Mouse (Mus musculus) heart, embryonic 13.5 days (tissue): ENCODE results near the gene Cdk17. TPM values are rescaled to one million over a fixed set of nuclear protein-coding genes. Genes with fewer than 3 reads are reported as not detected.
A peak's percentile ranks its signal among the peaks of the same experiment; 100 is the strongest.

Source experiments
- ATAC-seq: fragments of 200-750 bp; cut with Nextera tagmentation; 2 replicates; pipeline ENCODE4 v1.8.0; 2017; ENCODE audit warnings: moderate TSS enrichment; ENCODE audit not compliant: insufficient number of reproducible peaks, low FRiP score, low TSS enrichment; ENCODE audit errors: extremely low read depth
- H3K27ac ChIP-seq: fragments of 300-500 bp; sonication (generic); replicated peaks from 2 replicates; pipeline ENCODE4 v1.5.1; 2015; ENCODE audit warnings: moderate library complexity, mild to moderate bottlenecking, inconsistent platforms
- H3K27me3 ChIP-seq: fragments of 300-500 bp; sonication (generic); replicated peaks from 2 replicates; pipeline ENCODE4 v1.6.1; 2015; ENCODE audit warnings: mild to moderate bottlenecking, inconsistent platforms
- H3K36me3 ChIP-seq: fragments of 300-500 bp; sonication (generic); 2 replicates; pipeline ENCODE4 v1.6.1; 2015; ENCODE audit warnings: mild to moderate bottlenecking, inconsistent platforms
- H3K4me1 ChIP-seq: fragments of 300-500 bp; sonication (generic); 2 replicates; pipeline ENCODE4 v1.6.1; 2015; ENCODE audit warnings: inconsistent platforms
- H3K4me2 ChIP-seq: fragments of 300-500 bp; sonication (generic); 2 replicates; pipeline ENCODE4 v1.6.1; 2015; ENCODE audit warnings: inconsistent platforms, mild to moderate bottlenecking, moderate library complexity
- H3K4me3 ChIP-seq: fragments of 300-500 bp; sonication (generic); 2 replicates; pipeline ENCODE4 v1.5.1; 2015; ENCODE audit warnings: moderate library complexity, mild to moderate bottlenecking, inconsistent platforms
- H3K9ac ChIP-seq: fragments of 300-500 bp; sonication (generic); 2 replicates; pipeline ENCODE4 v1.6.1; 2015; ENCODE audit warnings: inconsistent platforms, mild to moderate bottlenecking, moderate library complexity
- H3K9me3 ChIP-seq: fragments of 300-500 bp; sonication (generic); 2 replicates; pipeline ENCODE4 v1.6.1; 2016; ENCODE audit warnings: inconsistent platforms
- WGBS: fragments of 180-500 bp; shearing (Covaris S2); methylation state at CpG from one replicate; pipeline ENCODE4 v1.1.7; 2015; ENCODE audit warnings: mixed read lengths; 5-methylcytosine and 5-hydroxymethylcytosine counted together
- polyA plus RNA-seq: library from polyadenylated mRNA; unstranded; fragments of >200 nt; fragmentation: Nextera tagmentation; extraction: Ambion mirVana; gene quantifications from 2 replicates; pipeline ENCODE4 v1.2.1, GENCODE M21; 2015

Gene Cdk17
- polyA plus RNA-seq, 1 experiment from 2014 or later = 15.0 TPM

GRCm38 (mm10) chr10:93278361-93278760, 117.7 kb downstream of the Cdk17 start:
- no peak for ATAC-seq
- H3K36me3 ChIP-seq = peaks cover 55% of the 10 kb centered on the region
- H3K4me2 ChIP-seq = no peak overlapping the region
- H3K4me1 ChIP-seq = peaks cover 89% of the 10 kb centered on the region
- no peaks in the 10 kb centered on the region for H3K27me3 ChIP-seq
- H3K9me3 ChIP-seq = no peaks in the 10 kb centered on the region
- no peak overlapping the region for H3K4me3 ChIP-seq
- H3K27ac ChIP-seq = no peak overlapping the region
- H3K9ac ChIP-seq = no peak overlapping the region
- 77% methylated on average over 8 of the region's 8 CpGs for WGBS

- Histone ChIP-seq H3K27ac (peak overlapping the region; percentile 12; the same call in 1 of the 2 replicates), H3K4me1 (peaks cover 87% of the 10 kb centered on the region), H3K27me3 (no peaks in the 10 kb centered on the region), H3K4me2 (no peak overlapping the region), H3K4me3 (no peak overlapping the region), H3K9ac (no peak overlapping the region), H3K36me3 (peaks cover 62% of the 10 kb centered on the region), H3K9me3 (no peaks in the 10 kb centered on the region)
- WGBS = 81% methylated on average over 9 of the region's 9 CpGs
- ATAC-seq = no peak
These were observed 118.4 kb downstream of the Cdk17 start for GRCm38 (mm10) chr10:93279062-93279461.

- Histone ChIP-seq H3K27ac (peak overlapping the region; percentile 74), H3K9ac (peak overlapping the region; percentile 26; the same call in 1 of the 2 replicates), H3K36me3 (peaks cover 66% of the 10 kb centered on the region), H3K4me2 (peak overlapping the region; percentile 18; the same call in 1 of the 2 replicates), H3K9me3 (no peaks in the 10 kb centered on the region), H3K27me3 (no peaks in the 10 kb centered on the region), H3K4me1 (peaks cover 82% of the 10 kb centered on the region), H3K4me3 (no peak overlapping the region)
- WGBS = 45% methylated on average over 12 of the region's 12 CpGs
- ATAC-seq = 0 out of 2 replicates have a peak, but pooled peaks have one; percentile 45
These were observed 119.9 kb downstream of the Cdk17 start for GRCm38 (mm10) chr10:93280586-93280985.

GRCm38 (mm10) chr10:93281092-93281491, 120.4 kb downstream of the Cdk17 start:
- no peak for ATAC-seq

GRCm38 (mm10) chr10:93282526-93282964, 121.9 kb downstream of the Cdk17 start:
- no peak for ATAC-seq
- WGBS = 52% methylated on average over 12 of the region's 12 CpGs
- peaks cover 70% of the 10 kb centered on the region for H3K36me3 ChIP-seq

More at GRCm38 (mm10) chr10:93281092-93281491, 120.4 kb downstream of the Cdk17 start:
- WGBS = 73% methylated on average over 7 of the region's 7 CpGs
- H3K9ac ChIP-seq = peak overlapping the region; percentile 26; the same call in 1 of the 2 replicates
- H3K4me2 ChIP-seq = peak overlapping the region; percentile 18; the same call in 1 of the 2 replicates
- H3K36me3 ChIP-seq = peaks cover 64% of the 10 kb centered on the region
- no peaks in the 10 kb centered on the region for H3K27me3 ChIP-seq
- H3K4me1 ChIP-seq = peaks cover 82% of the 10 kb centered on the region
- H3K4me3 ChIP-seq = no peak overlapping the region
- H3K27ac ChIP-seq = peak overlapping the region; percentile 74
- no peaks in the 10 kb centered on the region for H3K9me3 ChIP-seq

GRCm38 (mm10) chr10:93283258-93283657, 122.6 kb downstream of the Cdk17 start:
- Histone ChIP-seq H3K4me3 (no peak overlapping the region), H3K27ac (peak overlapping the region; percentile 38), H3K9ac (no peak overlapping the region), H3K9me3 (no peaks in the 10 kb centered on the region), H3K27me3 (no peaks in the 10 kb centered on the region), H3K4me1 (peaks cover 82% of the 10 kb centered on the region), H3K36me3 (peaks cover 65% of the 10 kb centered on the region), H3K4me2 (no peak overlapping the region)
- WGBS = 73% methylated on average over 4 of the region's 4 CpGs
- ATAC-seq = no peak

More at GRCm38 (mm10) chr10:93282526-93282964, 121.9 kb downstream of the Cdk17 start:
- H3K4me3 ChIP-seq = no peak overlapping the region
- H3K9ac ChIP-seq = peak overlapping the region; percentile 11; the same call in 1 of the 2 replicates
- no peak overlapping the region for H3K4me2 ChIP-seq
- H3K27ac ChIP-seq = peak overlapping the region; percentile 74
- peaks cover 82% of the 10 kb centered on the region for H3K4me1 ChIP-seq
- H3K9me3 ChIP-seq = no peaks in the 10 kb centered on the region
- H3K27me3 ChIP-seq = no peaks in the 10 kb centered on the region

GRCm38 (mm10) chr10:93285489-93285888, 124.8 kb downstream of the Cdk17 start:
- H3K4me3 ChIP-seq = no peak overlapping the region
- H3K27me3 ChIP-seq = no peaks in the 10 kb centered on the region
- no peak for ATAC-seq
- no peak overlapping the region for H3K4me2 ChIP-seq
- no peak overlapping the region for H3K9ac ChIP-seq
- H3K4me1 ChIP-seq = peaks cover 80% of the 10 kb centered on the region
- H3K9me3 ChIP-seq = no peaks in the 10 kb centered on the region
- H3K27ac ChIP-seq = peak overlapping the region; percentile 58
- 50% methylated on average over 5 of the region's 5 CpGs for WGBS
- peaks cover 44% of the 10 kb centered on the region for H3K36me3 ChIP-seq

- no peak overlapping the region for H3K9ac ChIP-seq
- peaks cover 69% of the 10 kb centered on the region for H3K4me1 ChIP-seq
- H3K4me2 ChIP-seq = peak overlapping the region; percentile 11; the same call in 1 of the 2 replicates
- peaks cover 26% of the 10 kb centered on the region for H3K36me3 ChIP-seq
- WGBS = 59% methylated on average over 8 of the region's 8 CpGs
- no peaks in the 10 kb centered on the region for H3K27me3 ChIP-seq
- ATAC-seq = no peak
- H3K9me3 ChIP-seq = no peaks in the 10 kb centered on the region
- peak overlapping the region; percentile 66 for H3K27ac ChIP-seq
- H3K4me3 ChIP-seq = no peak overlapping the region
These were observed 127.0 kb downstream of the Cdk17 start for GRCm38 (mm10) chr10:93287551-93288145.

GRCm38 (mm10) chr10:93288336-93288735, 127.7 kb downstream of the Cdk17 start:
- H3K4me3 ChIP-seq = no peak overlapping the region
- peaks cover 22% of the 10 kb centered on the region for H3K36me3 ChIP-seq
- ATAC-seq = no peak
- peak overlapping the region; percentile 66 for H3K27ac ChIP-seq
- peak overlapping the region; percentile 11; the same call in 1 of the 2 replicates for H3K4me2 ChIP-seq
- no peaks in the 10 kb centered on the region for H3K9me3 ChIP-seq
- H3K4me1 ChIP-seq = peaks cover 62% of the 10 kb centered on the region
- 23% methylated on average over 4 of the region's 4 CpGs for WGBS
- no peak overlapping the region for H3K9ac ChIP-seq
- H3K27me3 ChIP-seq = no peaks in the 10 kb centered on the region

GRCm38 (mm10) chr10:93289404-93289803, 128.7 kb downstream of the Cdk17 start:
- no peak for ATAC-seq

GRCm38 (mm10) chr10:93291352-93291751, 130.7 kb downstream of the Cdk17 start:
- WGBS = 26% methylated on average over 7 of the region's 7 CpGs
- ATAC-seq = no peak; the same call in 1 of the 2 replicates
- Histone ChIP-seq H3K9me3 (no peaks in the 10 kb centered on the region), H3K27me3 (no peaks in the 10 kb centered on the region), H3K27ac (peak overlapping the region; percentile 44), H3K4me3 (no peak overlapping the region), H3K4me2 (peak overlapping the region; percentile 47), H3K4me1 (peaks cover 67% of the 10 kb centered on the region), H3K36me3 (peaks cover 6% of the 10 kb centered on the region; the same call in 1 of the 2 replicates), H3K9ac (0 out of 2 replicates have a peak overlapping the region, but pooled peaks have one; percentile 16)

More at GRCm38 (mm10) chr10:93289404-93289803, 128.7 kb downstream of the Cdk17 start:
- Histone ChIP-seq H3K27me3 (no peaks in the 10 kb centered on the region), H3K4me3 (no peak overlapping the region), H3K4me1 (peaks cover 65% of the 10 kb centered on the region), H3K9ac (0 out of 2 replicates have a peak overlapping the region, but pooled peaks have one; percentile 48), H3K4me2 (no peak overlapping the region), H3K36me3 (peaks cover 12% of the 10 kb centered on the region), H3K27ac (peak overlapping the region; percentile 44; the same call in 1 of the 2 replicates), H3K9me3 (no peaks in the 10 kb centered on the region)
- 69% methylated on average over 6 of the region's 6 CpGs for WGBS
